Mouse (Mus musculus) cortical plate, adult 2 months (tissue): ENCODE data around the gene Cox7a1.

Source experiments
- CTCF ChIP-seq: fragments of 200-500 bp; IDR thresholded peaks from 2 replicates; pipeline ENCODE4 v1.5.1; 2011; ENCODE audit warnings: mild to moderate bottlenecking, control low read depth, low read length; ENCODE audit not compliant: insufficient read depth; ENCODE audit errors: extremely low read depth
- POLR2A ChIP-seq: fragments of 200-500 bp; IDR thresholded peaks from 2 replicates; pipeline ENCODE4 v1.6.1; 2011; ENCODE audit warnings: mild to moderate bottlenecking, low read length, control low read depth; ENCODE audit not compliant: insufficient read depth; ENCODE audit errors: extremely low read depth

GRCm38 (mm10) chr7:30176474-30176873 lies 7.5 kb upstream of the Cox7a1 start:
- TF ChIP-seq POLR2A (no peak), CTCF (no peak)
